Mouse (Mus musculus): ENCODE data around the gene Axdnd1.
"Not testable (repeated sequence)": the region's sequence is repeated elsewhere in the genome, so short reads cannot be mapped to it uniquely, and the experiment has no call there.

Axdnd1 gene

GRCm38 (mm10) chr1:156340847-156341246 lies 80.1 kb downstream of the Axdnd1 start:
- DNase-seq (ENCODE audit: low spot score): no peak

- no peak for DNase-seq (ENCODE audit: low spot score)
Observed at GRCm38 (mm10) chr1:156323126-156323525, 97.8 kb downstream of the Axdnd1 start.

- DNase-seq (ENCODE audit: low spot score): no peak
Observed at GRCm38 (mm10) chr1:156310630-156311029, 110.3 kb downstream of the Axdnd1 start, which contains the start of gene Nphs2. Gene Nphs2 (plus strand): TSS chr1:156310727.

- DNase-seq (ENCODE audit: low spot score): no peak
Observed at GRCm38 (mm10) chr1:156308595-156308994, 112.4 kb downstream of the Axdnd1 start.

- DNase-seq (ENCODE audit: low spot score): no peak
Observed at GRCm38 (mm10) chr1:156302911-156303749, 117.8 kb downstream of the Axdnd1 start, which contains the start of gene Tdrd5. Gene Tdrd5 (minus strand): TSS chr1:156303664.

GRCm38 (mm10) chr1:156290016-156290415 lies 130.9 kb downstream of the Axdnd1 start:
- DNase-seq (ENCODE audit: low spot score): no peak

GRCm38 (mm10) chr1:156289222-156289587 lies 131.8 kb downstream of the Axdnd1 start:
- not testable (repeated sequence) for DNase-seq (ENCODE audit: low spot score)

GRCm38 (mm10) chr1:156288556-156289221 lies 132.3 kb downstream of the Axdnd1 start:
- DNase-seq (ENCODE audit: low spot score): no peak

- no peak for DNase-seq (ENCODE audit: low spot score)
Observed at GRCm38 (mm10) chr1:156285541-156285896, 135.4 kb downstream of the Axdnd1 start.

GRCm38 (mm10) chr1:156284851-156285540 lies 136.0 kb downstream of the Axdnd1 start:
- DNase-seq (ENCODE audit: low spot score): no peak

GRCm38 (mm10) chr1:156284207-156284606 lies 136.8 kb downstream of the Axdnd1 start:
- no peak for DNase-seq (ENCODE audit: low spot score)

GRCm38 (mm10) chr1:156280131-156280530 lies 140.8 kb downstream of the Axdnd1 start:
- DNase-seq (ENCODE audit: low spot score): no peak

- DNase-seq (ENCODE audit: low spot score): no peak
Observed at GRCm38 (mm10) chr1:156273647-156274046, 147.3 kb downstream of the Axdnd1 start.

All from ovary, postnatal 10 days (tissue).